Mouse (Mus musculus) hindbrain, postnatal 0 days (tissue): ENCODE measurements at regions not wholly inside any gene's neighbourhood (a gene's known extent, or its start where the extent isn't known, plus 50 kb on each side); places are given as distances from the start of the nearest gene placed in this dataset.

Experiments
- ATAC-seq: fragments of 200-750 bp; cut with Nextera tagmentation; 2 replicates; pipeline ENCODE4 v1.8.0; 2017; ENCODE audit warnings: mild to moderate bottlenecking, moderate TSS enrichment, moderate library complexity
- DNase-seq: peaks from one replicate; pipeline ENCODE4 v3.0.0-alpha.2; 2015; ENCODE audit warnings: low spot score
- H3K27ac ChIP-seq: fragments of 300-500 bp; sonication (generic); 2 replicates; pipeline ENCODE4 v1.5.1; 2014; ENCODE audit warnings: mild to moderate bottlenecking
- H3K27me3 ChIP-seq: fragments of 300-500 bp; sonication (generic); 2 replicates; pipeline ENCODE4 v1.6.1; 2014; ENCODE audit warnings: low read length, mixed read lengths; ENCODE audit not compliant: insufficient read depth
- H3K36me3 ChIP-seq: fragments of 300-500 bp; sonication (generic); 2 replicates; pipeline ENCODE4 v1.6.1; 2014; ENCODE audit warnings: low read length, mixed read lengths; ENCODE audit not compliant: insufficient read depth
- H3K4me1 ChIP-seq: fragments of 300-500 bp; sonication (generic); 2 replicates; pipeline ENCODE4 v1.6.1; 2014; ENCODE audit warnings: antibody characterized with exemption, low read length, mixed read lengths; ENCODE audit not compliant: insufficient read depth
- H3K4me2 ChIP-seq: fragments of 300-500 bp; sonication (generic); 2 replicates; pipeline ENCODE4 v1.6.1; 2014; ENCODE audit warnings: low read depth, mild to moderate bottlenecking, low read length, moderate library complexity, mixed read lengths
- H3K4me3 ChIP-seq: fragments of 300-500 bp; sonication (generic); 2 replicates; pipeline ENCODE4 v1.5.1; 2014; ENCODE audit warnings: low read length
- H3K9ac ChIP-seq: fragments of 300-500 bp; sonication (generic); replicated peaks from 2 replicates; pipeline ENCODE4 v1.6.1; 2014; ENCODE audit warnings: mild to moderate bottlenecking, low read length, moderate library complexity, mixed read lengths
- H3K9me3 ChIP-seq: fragments of 300-500 bp; sonication (generic); 2 replicates; pipeline ENCODE4 v1.6.1; 2016; ENCODE audit warnings: low read length, mixed read lengths
- CTCF ChIP-seq: IDR thresholded peaks from 2 replicates; pipeline ENCODE4 v1.5.1; 2016; ENCODE audit warnings: antibody characterized with exemption, control low read depth, low read depth
- WGBS: fragments of 180-500 bp; shearing (Covaris S2); extraction: QIAGEN DNeasy Blood & Tissue Kit; methylation state at CpG from one replicate; pipeline ENCODE4 v1.1.7; 2014; 5-methylcytosine and 5-hydroxymethylcytosine counted together

GRCm38 (mm10) chr9:86961663-86962062 is 53.7 kb upstream of the Ripply2 start:
- no peak overlapping the region for H3K27ac ChIP-seq
- H3K4me3 ChIP-seq = no peak overlapping the region
- no peak overlapping the region for H3K4me2 ChIP-seq
- H3K36me3 ChIP-seq = no peaks in the 10 kb centered on the region
- ATAC-seq (no peak), DNase-seq (peak; percentile 39)
- 73% methylated on average over 3 of the region's 3 CpGs for WGBS
- H3K27me3 ChIP-seq = no peaks in the 10 kb centered on the region
- TF ChIP-seq CTCF = no peak
- no peaks in the 10 kb centered on the region for H3K4me1 ChIP-seq
- H3K9me3 ChIP-seq = no peaks in the 10 kb centered on the region
- H3K9ac ChIP-seq = no peak overlapping the region

GRCm38 (mm10) chr9:86957076-86957475 is 58.3 kb upstream of the Ripply2 start:
- no peaks in the 10 kb centered on the region for H3K4me1 ChIP-seq
- H3K27ac ChIP-seq = no peak overlapping the region
- H3K9me3 ChIP-seq = no peaks in the 10 kb centered on the region
- 87% methylated on average over 1 of the region's 1 CpGs for WGBS
- H3K36me3 ChIP-seq = no peaks in the 10 kb centered on the region
- H3K4me2 ChIP-seq = no peak overlapping the region
- H3K27me3 ChIP-seq = no peaks in the 10 kb centered on the region
- H3K4me3 ChIP-seq = no peak overlapping the region
- H3K9ac ChIP-seq = no peak overlapping the region
- TF ChIP-seq CTCF = no peak
- DNase-seq = no peak
- no peak for ATAC-seq

- no peaks in the 10 kb centered on the region for H3K9me3 ChIP-seq
- no peak overlapping the region for H3K4me3 ChIP-seq
- TF ChIP-seq CTCF = peak; percentile 56
- no peaks in the 10 kb centered on the region for H3K27me3 ChIP-seq
- DNase-seq (no peak), ATAC-seq (no peak)
- no peaks in the 10 kb centered on the region for H3K36me3 ChIP-seq
- 79% methylated on average over 3 of the region's 3 CpGs for WGBS
- no peaks in the 10 kb centered on the region for H3K4me1 ChIP-seq
- no peak overlapping the region for H3K27ac ChIP-seq
- H3K4me2 ChIP-seq = no peak overlapping the region
- H3K9ac ChIP-seq = no peak overlapping the region
Measured at GRCm38 (mm10) chr9:86955720-86956119, 59.6 kb upstream of the Ripply2 start.

- Histone ChIP-seq H3K27ac (no peak overlapping the region), H3K9me3 (no peaks in the 10 kb centered on the region), H3K4me2 (no peak overlapping the region), H3K27me3 (no peaks in the 10 kb centered on the region), H3K36me3 (no peaks in the 10 kb centered on the region), H3K9ac (no peak overlapping the region), H3K4me3 (no peak overlapping the region), H3K4me1 (no peaks in the 10 kb centered on the region)
- WGBS = 50% methylated on average over 11 of the region's 11 CpGs
- TF ChIP-seq CTCF = no peak
- DNase-seq (peak; percentile 38), ATAC-seq (0 out of 2 replicates have a peak, but pooled peaks have one; percentile 44)
Measured at GRCm38 (mm10) chr9:86951958-86952509, 63.3 kb upstream of the Ripply2 start.

GRCm38 (mm10) chr9:86949885-86950284 is 65.5 kb upstream of the Ripply2 start:
- no peak overlapping the region for H3K27ac ChIP-seq
- H3K9ac ChIP-seq = no peak overlapping the region
- WGBS = 8% methylated on average over 1 of the region's 1 CpGs
- H3K4me3 ChIP-seq = no peak overlapping the region
- no peaks in the 10 kb centered on the region for H3K36me3 ChIP-seq
- DNase-seq = peak; percentile 24
- H3K9me3 ChIP-seq = no peaks in the 10 kb centered on the region
- H3K27me3 ChIP-seq = no peaks in the 10 kb centered on the region
- H3K4me2 ChIP-seq = no peak overlapping the region
- TF ChIP-seq CTCF = no peak
- ATAC-seq = 0 out of 2 replicates have a peak, but pooled peaks have one; percentile 43
- no peaks in the 10 kb centered on the region for H3K4me1 ChIP-seq

GRCm38 (mm10) chr9:86931196-86931595 is 50.7 kb upstream of the Snap91 start:
- Histone ChIP-seq H3K4me1 (no peaks in the 10 kb centered on the region), H3K27me3 (no peaks in the 10 kb centered on the region), H3K36me3 (no peaks in the 10 kb centered on the region), H3K27ac (no peak overlapping the region), H3K4me3 (no peak overlapping the region), H3K9me3 (no peaks in the 10 kb centered on the region), H3K9ac (no peak overlapping the region), H3K4me2 (no peak overlapping the region)
- TF ChIP-seq CTCF = no peak
- 65% methylated on average over 3 of the region's 3 CpGs for WGBS
- ATAC-seq = no peak
- DNase-seq = no peak
